Mouse (Mus musculus) lung, postnatal 36 days (tissue): ENCODE results near the gene Pitpnm2.

ENCODE experiments used
- DNase-seq: peaks from one replicate; pipeline ENCODE4 v3.0.0; 2022; ENCODE audit warnings: mixed read lengths

Gene Pitpnm2

GRCm38 (mm10) chr5:124115990-124116845 is 133.3 kb downstream of the Pitpnm2 start, which contains the start of gene Arl6ip4:
Arl6ip4 (plus strand) TSS chr5:124116089.
- DNase-seq = peak; percentile 85

GRCm38 (mm10) chr5:124115531-124115930 is 134.0 kb downstream of the Pitpnm2 start:
- DNase-seq = no peak

DNA sequence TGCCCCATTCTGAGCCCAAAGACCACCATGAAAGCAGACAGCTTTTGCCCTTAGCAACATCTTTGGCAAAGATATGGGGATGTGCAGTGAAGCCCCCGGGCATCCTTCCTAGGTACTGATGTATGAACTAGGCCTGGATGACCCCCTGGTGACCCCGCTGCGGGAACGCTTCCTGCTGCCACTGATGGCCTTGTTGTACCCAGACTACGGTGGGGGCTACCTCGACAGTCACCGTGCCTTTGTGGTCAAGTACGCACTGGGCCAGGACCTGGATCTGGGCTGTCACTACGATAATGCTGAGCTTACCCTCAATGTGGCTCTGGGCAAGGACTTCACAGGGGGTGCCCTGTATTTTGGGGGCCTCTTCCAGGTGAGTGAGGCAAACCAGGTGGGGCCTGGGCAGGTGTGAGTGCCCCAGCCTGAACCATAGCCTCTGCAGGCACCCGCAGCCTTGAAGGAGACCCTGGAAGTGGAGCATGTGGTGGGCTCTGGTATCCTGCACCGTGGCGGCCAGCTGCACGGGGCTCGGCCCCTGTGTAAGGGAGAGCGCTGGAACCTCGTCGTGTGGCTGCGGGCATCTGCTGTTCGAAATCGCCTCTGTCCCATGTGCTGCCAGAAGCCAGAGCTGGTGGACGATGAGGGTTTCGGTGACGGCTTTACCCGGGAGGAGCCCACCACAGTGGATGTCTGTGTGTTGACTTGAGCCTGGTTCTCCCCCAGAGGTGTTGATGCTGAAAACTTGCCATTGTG is 135.1 kb downstream of the Pitpnm2 start:
- DNase-seq = no peak

DNA sequence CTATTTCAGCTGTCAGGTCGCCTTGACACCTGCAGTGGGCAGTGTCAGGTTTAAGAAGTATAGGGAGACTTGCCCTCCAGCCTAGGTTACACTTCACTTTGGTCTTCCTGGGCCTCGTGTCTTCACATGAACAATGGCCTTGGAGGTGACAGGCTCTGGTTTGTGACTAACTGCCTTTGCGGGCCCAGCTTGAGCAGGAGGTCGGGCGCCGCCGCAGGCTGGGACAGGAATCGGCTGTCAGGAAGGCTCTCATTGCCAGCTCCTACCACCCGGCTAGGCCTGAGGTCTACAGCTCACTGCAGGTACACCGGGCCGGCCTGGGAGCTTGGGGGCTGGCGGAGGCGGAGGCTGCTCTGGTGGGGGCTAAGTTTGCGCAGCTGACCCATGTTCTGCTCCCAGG is 136.5 kb downstream of the Pitpnm2 start:
- peak; percentile 60 for DNase-seq

DNA sequence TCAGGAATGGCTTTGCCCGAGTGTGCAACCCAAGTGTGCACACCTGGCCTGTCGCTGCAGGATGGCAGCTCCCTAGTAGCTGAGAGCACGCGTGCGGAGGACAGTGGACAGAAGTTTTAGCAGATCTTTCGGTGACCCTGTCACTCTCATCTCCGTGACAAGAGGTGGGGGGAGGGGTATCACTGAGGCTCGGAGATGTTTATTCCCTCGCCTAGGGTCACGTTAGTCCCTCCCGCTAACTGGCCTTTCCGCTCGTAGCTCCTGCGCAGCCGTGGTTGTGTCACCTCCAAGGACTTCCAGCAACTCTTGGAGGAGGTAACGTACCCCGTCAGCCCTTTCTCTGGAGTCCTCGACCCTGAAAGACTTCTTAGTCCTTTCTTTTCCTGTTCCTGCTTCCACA is 137.0 kb downstream of the Pitpnm2 start:
- peak; percentile 33 for DNase-seq

DNA sequence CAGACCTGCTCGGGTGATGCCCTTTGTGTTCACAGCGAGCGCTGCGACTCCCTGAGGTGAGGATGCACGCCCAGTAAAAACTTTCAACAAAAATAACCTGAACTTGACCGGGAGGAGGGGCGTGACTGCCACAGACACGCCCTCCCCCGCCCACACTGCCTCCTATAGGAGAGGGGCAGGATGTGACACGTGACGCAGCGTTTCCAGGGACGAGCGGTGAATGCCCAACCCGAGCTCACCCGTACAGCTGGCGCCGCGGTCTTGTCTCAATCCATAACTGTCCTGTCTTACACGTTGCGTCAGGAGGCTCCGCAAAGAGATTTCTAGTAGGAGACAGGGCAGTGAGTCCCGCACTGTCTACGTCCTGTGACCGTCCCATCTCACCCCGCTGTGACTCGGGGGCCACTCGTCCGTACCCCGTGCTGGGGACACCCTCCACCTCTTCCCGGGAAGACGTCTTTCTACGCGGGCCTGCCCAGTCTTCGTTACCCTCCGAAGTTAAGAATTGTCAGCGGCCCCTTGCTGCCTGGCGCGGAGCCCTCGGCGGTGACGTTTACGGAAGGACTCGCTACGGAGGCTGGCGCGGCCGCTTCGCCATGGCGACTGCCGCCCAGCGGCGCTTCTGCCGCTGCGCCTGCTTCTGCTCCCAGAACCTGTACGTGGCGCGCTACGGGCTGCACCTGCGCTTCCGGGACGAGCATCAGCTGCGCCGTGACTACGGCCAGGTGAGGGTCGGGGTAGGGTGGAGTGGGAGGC is 137.6 kb downstream of the Pitpnm2 start, which contains the start of gene Ogfod2:
Ogfod2 (plus strand) TSS at position 556 of the 756 bp plus-strand sequence.
- peak; percentile 98 for DNase-seq

DNA sequence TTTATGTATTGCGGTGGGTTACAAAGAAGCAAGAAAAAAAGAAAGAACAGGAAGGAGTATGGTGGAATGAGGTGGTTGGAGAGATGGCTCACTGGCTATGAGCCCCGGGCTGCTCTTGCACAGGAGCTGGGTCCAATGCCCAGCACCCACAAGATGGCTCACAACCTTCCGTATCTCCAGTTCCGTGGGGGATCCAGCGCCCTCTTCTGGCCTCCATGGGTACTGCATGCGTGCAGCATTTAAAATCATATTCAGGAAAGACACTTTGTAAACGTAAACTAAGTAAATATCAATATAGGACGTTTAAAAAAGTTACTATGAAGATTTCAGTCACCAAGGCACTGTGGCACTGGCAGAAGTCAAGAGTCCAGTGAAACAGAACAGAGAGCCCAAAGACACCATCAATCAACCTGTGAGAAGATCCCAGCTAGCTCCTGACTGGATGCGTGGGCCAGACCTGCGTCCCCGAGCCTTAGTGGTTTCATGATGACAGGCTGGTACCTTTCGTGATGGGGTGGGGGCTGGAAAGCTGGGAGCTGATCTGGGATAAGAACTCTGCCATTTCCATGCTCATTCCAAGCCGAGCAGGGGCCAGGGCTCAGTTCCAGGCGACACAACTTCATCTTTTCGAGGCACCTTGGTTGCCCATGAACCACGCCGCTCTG is 138.4 kb downstream of the Pitpnm2 start:
- DNase-seq = peak; percentile 73

GRCm38 (mm10) chr5:124103552-124103951 is 146.0 kb downstream of the Pitpnm2 start:
- DNase-seq = no peak

DNA sequence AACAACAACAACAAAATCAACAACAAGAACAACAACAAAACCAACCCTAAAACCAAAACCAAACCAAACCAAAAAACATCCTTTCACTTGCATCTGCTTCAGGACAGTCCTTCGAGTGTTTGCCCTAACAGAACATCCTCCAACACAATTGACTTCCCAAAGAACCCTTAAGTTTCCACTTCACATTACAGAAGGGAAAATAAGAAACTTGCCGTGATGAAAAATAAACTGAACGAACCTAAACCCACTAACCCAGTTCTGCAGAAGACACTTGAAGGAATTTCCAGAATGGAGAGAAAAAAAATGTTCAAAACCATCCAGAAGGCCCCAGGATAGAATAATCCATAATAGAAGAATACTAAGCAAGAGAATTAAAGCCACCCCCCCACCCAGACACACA is 146.5 kb downstream of the Pitpnm2 start:
- no peak for DNase-seq

GRCm38 (mm10) chr5:124102326-124102725 is 147.2 kb downstream of the Pitpnm2 start:
- no peak for DNase-seq

- no peak for DNase-seq
Measured at GRCm38 (mm10) chr5:124100128-124101044, 149.2 kb downstream of the Pitpnm2 start.

DNA sequence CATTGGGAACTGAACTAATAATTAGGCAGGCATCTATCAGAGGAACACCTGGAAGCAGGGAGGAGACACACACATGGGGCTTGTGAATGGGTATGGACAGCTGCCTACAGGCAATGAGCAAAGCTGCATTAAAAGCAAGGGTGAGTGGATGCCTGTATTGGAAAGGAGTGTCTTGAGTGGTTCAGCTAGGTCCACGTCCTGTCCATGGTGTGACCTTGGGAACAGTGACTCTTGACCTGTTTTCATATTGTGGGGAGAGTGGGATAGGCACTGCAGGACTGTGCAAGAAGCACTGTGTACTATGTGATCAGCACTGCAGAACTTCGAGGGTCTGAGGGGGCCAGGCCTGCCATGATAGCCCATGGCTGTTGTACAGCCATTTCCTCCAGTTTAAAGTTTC is 150.6 kb downstream of the Pitpnm2 start:
- no peak for DNase-seq

DNA sequence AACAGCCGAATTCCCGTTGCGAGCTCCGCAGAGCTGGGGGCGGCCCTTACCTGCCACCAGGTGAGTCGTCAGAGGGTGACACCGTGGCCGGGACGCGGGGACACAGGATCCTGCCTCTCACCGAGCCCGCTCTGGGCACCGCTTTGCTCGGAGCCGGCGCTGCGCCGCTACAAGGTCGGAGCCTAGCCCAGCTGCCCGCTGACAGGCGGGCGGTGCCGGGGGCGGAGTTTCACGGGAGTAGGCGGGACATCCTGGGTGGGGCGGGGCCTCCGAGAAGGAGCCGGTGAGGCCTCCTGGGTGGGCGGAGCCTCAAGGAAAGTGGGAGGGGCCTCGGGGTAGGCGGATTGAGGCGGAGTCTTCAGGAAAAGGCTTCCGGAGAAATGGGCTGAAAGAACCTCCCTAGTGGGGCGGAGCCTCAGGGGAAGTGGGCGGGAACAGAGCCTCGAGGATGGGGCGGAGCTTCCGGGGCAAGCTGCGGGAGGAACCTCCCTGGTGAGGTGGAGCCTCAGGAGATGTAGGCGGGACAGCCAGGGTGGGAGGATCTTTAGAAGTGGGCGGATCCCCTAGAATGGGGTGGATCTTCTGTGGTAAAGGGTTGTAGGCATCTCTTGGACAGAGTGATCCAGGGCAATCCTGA is 153.8 kb downstream of the Pitpnm2 start, which contains the start of gene Abcb9:
Abcb9 (minus strand) TSS at position 203 of the 637 bp plus-strand sequence.
- DNase-seq = peak; percentile 99

DNA sequence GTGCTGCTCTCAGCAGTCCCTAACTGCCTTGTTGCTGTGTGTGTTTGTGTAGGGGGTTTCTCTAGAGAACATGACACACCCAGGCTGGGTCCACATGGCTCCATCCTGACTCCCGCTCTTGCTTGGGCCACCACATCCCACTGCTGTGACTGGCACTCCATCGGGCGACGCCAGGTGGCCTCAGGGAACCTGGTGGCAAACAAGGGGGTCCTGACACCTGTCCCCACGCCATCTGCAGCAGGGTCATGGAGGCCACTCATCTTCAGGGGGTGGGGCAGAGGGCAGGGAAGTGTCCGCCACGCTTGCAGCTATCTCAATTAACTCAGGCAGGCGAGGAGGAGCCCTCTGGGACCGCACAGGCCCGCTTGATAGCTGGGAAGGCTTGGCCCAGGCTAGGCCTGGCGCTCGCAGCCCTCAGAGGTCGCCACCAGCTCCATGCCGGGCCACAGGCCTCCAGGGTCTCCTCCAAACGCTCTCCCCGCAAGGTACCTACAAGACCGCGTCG is 154.4 kb downstream of the Pitpnm2 start:
- no peak for DNase-seq

GRCm38 (mm10) chr5:124093852-124094604 is 155.5 kb downstream of the Pitpnm2 start:
- no peak for DNase-seq

- peak; percentile 67 for DNase-seq
Measured at GRCm38 (mm10) chr5:124093120-124093794, 156.3 kb downstream of the Pitpnm2 start.

GRCm38 (mm10) chr5:124091951-124092406 is 157.6 kb downstream of the Pitpnm2 start:
- DNase-seq = peak; percentile 40

- no peak for DNase-seq
Measured at GRCm38 (mm10) chr5:124089868-124090267, 159.7 kb downstream of the Pitpnm2 start.

- DNase-seq = no peak
Measured at GRCm38 (mm10) chr5:124086876-124087275, 162.7 kb downstream of the Pitpnm2 start.
